Mouse (Mus musculus) embryo, embryonic 9.5 days (tissue): Measurements from ENCODE around the gene Gm281.
A peak's percentile ranks its signal among the peaks of the same experiment; 100 is the strongest.
"Not testable (repeated sequence)": the region's sequence is repeated elsewhere in the genome, so short reads cannot be mapped to it uniquely, and the experiment has no call there.

Experiments
- DNase-seq: peaks from one replicate; pipeline ENCODE4 v3.0.0-alpha.2; 2017; ENCODE audit errors: extremely low spot score

The Gm281 gene

GRCm38 (mm10) chr14:13914387-13915082, at the start of gene Gm281:
Gm281 (minus strand) TSS chr14:13914478.
- DNase-seq = no peak

GRCm38 (mm10) chr14:13963527-13963926, 49.2 kb upstream of the Gm281 start:
- DNase-seq = no peak

GRCm38 (mm10) chr14:13962476-13962875, 48.2 kb upstream of the Gm281 start:
- DNase-seq = no peak

- DNase-seq = peak; percentile 63
These were observed 47.3 kb upstream of the Gm281 start, which contains the start of the genes Atxn7 and Thoc7 for GRCm38 (mm10) chr14:13961401-13962112. Atxn7 (plus strand) TSS chr14:13961440. Thoc7 (minus strand) TSS chr14:13961852.

GRCm38 (mm10) chr14:13960482-13961325, 46.4 kb upstream of the Gm281 start:
- peak; percentile 75 for DNase-seq

GRCm38 (mm10) chr14:13960079-13960478, 45.8 kb upstream of the Gm281 start:
- peak; percentile 60 for DNase-seq

GRCm38 (mm10) chr14:13952151-13952550, 37.9 kb upstream of the Gm281 start:
- not testable (repeated sequence) for DNase-seq

GRCm38 (mm10) chr14:13950401-13950800, 36.1 kb upstream of the Gm281 start:
- no peak for DNase-seq

GRCm38 (mm10) chr14:13948345-13948744, 34.1 kb upstream of the Gm281 start:
- no peak for DNase-seq

GRCm38 (mm10) chr14:13944686-13945085, 30.4 kb upstream of the Gm281 start:
- DNase-seq = no peak

GRCm38 (mm10) chr14:13934052-13934371, 19.7 kb upstream of the Gm281 start:
- no peak for DNase-seq

GRCm38 (mm10) chr14:13933290-13934051, 19.2 kb upstream of the Gm281 start:
- DNase-seq = peak; percentile 19

GRCm38 (mm10) chr14:13917630-13918029, 3.4 kb upstream of the Gm281 start:
- DNase-seq = peak; percentile 71

GRCm38 (mm10) chr14:13917208-13917607, 2.9 kb upstream of the Gm281 start:
- DNase-seq = no peak

- DNase-seq = no peak
These were observed 929 bp upstream of the Gm281 start for GRCm38 (mm10) chr14:13915207-13915606.

GRCm38 (mm10) chr14:13910148-13910547, 4.1 kb downstream of the Gm281 start:
- no peak for DNase-seq

- no peak for DNase-seq
These were observed 7.1 kb downstream of the Gm281 start for GRCm38 (mm10) chr14:13907145-13907544.

- DNase-seq = no peak
These were observed 7.8 kb downstream of the Gm281 start for GRCm38 (mm10) chr14:13906461-13906860.

- DNase-seq = peak; percentile 82
These were observed 12.6 kb downstream of the Gm281 start for GRCm38 (mm10) chr14:13901611-13902067.

- DNase-seq = no peak
These were observed 19.1 kb downstream of the Gm281 start for GRCm38 (mm10) chr14:13895198-13895597.

GRCm38 (mm10) chr14:13893748-13894147, 20.5 kb downstream of the Gm281 start:
- no peak for DNase-seq
